Mouse (Mus musculus) MEL (cell line): ENCODE data around the gene Ahrr. TPM values are rescaled to one million over a fixed set of nuclear protein-coding genes. Genes with fewer than 3 reads are reported as not detected.
A peak's percentile ranks its signal among the peaks of the same experiment; 100 is the strongest.

Source experiments
- DNase-seq: peaks from one replicate; pipeline ENCODE4 v3.0.0; 2011; ENCODE audit warnings: low read depth, low spot score
- H3K27ac ChIP-seq: 2 replicates; pipeline ENCODE4 v1.5.1; 2012; ENCODE audit warnings: low read depth, mild to moderate bottlenecking, control low read depth, low read length, moderate library complexity; ENCODE audit not compliant: control insufficient read depth
- H3K27me3 ChIP-seq, 2 experiments: fragments of 150-350 bp in 1 of 2; sonication (generic) in 1 of 2; 2 replicates each; pipeline ENCODE4 v1.6.1; 2012; ENCODE audit warnings: low read length in 2 of 2, mild to moderate bottlenecking in 2 of 2, improper control_type of control experiment in 1 of 2, moderate library complexity in 1 of 2; ENCODE audit not compliant: insufficient read depth in 2 of 2, control insufficient read depth in 1 of 2
- H3K36me3 ChIP-seq, 2 experiments: 2 replicates each; pipeline ENCODE4 v1.6.1; 2012 to 2014; ENCODE audit warnings: low read length in 2 of 2, improper control_type of control experiment in 1 of 2, inconsistent platforms in 1 of 2, mild to moderate bottlenecking in 1 of 2; ENCODE audit not compliant: insufficient read depth in 2 of 2, control insufficient read depth in 1 of 2
- H3K4me1 ChIP-seq, 2 experiments: fragments of 150-350 bp in 1 of 2; sonication (generic) in 1 of 2; 2 replicates each; pipeline ENCODE4 v1.6.1; 2012; ENCODE audit warnings: low read length in 2 of 2, improper control_type of control experiment in 1 of 2, mild to moderate bottlenecking in 1 of 2; ENCODE audit not compliant: insufficient read depth in 2 of 2, control insufficient read depth in 1 of 2
- H3K4me3 ChIP-seq, 2 experiments: fragments of 150-350 bp in 1 of 2; sonication (generic) in 1 of 2; 2 replicates each; pipeline ENCODE4 v1.5.1; 2012; ENCODE audit warnings: low read depth in 2 of 2, low read length in 2 of 2, mild to moderate bottlenecking in 2 of 2, moderate library complexity in 2 of 2, control low read depth in 1 of 2, improper control_type of control experiment in 1 of 2; ENCODE audit not compliant: control insufficient read depth in 1 of 2, insufficient read depth in 1 of 2
- H3K79me2 ChIP-seq: 2 replicates; pipeline ENCODE4 v1.6.1; 2012; ENCODE audit warnings: mild to moderate bottlenecking, low read length, moderate library complexity; ENCODE audit not compliant: control insufficient read depth, poor library complexity, insufficient read depth
- H3K9ac ChIP-seq: 2 replicates; pipeline ENCODE4 v1.6.1; 2012; ENCODE audit warnings: low read depth, mild to moderate bottlenecking, control low read depth, low read length, moderate library complexity; ENCODE audit not compliant: control insufficient read depth, poor library complexity, severe bottlenecking
- H3K9me3 ChIP-seq: fragments of 150-350 bp; sonication (generic); replicated peaks from 2 replicates; pipeline ENCODE4 v1.6.1; 2012; ENCODE audit warnings: mild to moderate bottlenecking, low read length, improper control_type of control experiment, moderate library complexity; ENCODE audit not compliant: insufficient read depth
- CHD1 ChIP-seq: IDR thresholded peaks from 2 replicates; pipeline ENCODE4 v1.6.1; 2012; ENCODE audit warnings: low read depth, mild to moderate bottlenecking, inconsistent platforms, low read length, improper control_type of control experiment
- EP300 ChIP-seq, 2 experiments: IDR thresholded peaks; 2 replicates each; pipeline ENCODE4 v1.6.1; 2011; ENCODE audit warnings: improper control_type of control experiment in 2 of 2, low read length in 2 of 2, low read depth in 1 of 2, mild to moderate bottlenecking in 1 of 2
- ETS1 ChIP-seq: IDR thresholded peaks from 2 replicates; pipeline ENCODE4 v1.6.1; 2012; ENCODE audit warnings: low read depth, mild to moderate bottlenecking, inconsistent platforms, low read length, improper control_type of control experiment, moderate library complexity
- GABPA ChIP-seq: IDR thresholded peaks from 2 replicates; pipeline ENCODE4 v1.6.1; 2012; ENCODE audit warnings: low read depth, mild to moderate bottlenecking, inconsistent platforms, low read length, improper control_type of control experiment, moderate library complexity
- GATA1 ChIP-seq: IDR thresholded peaks from 2 replicates; pipeline ENCODE4 v1.6.1; 2011; ENCODE audit warnings: low read depth, low read length, improper control_type of control experiment
- HCFC1 ChIP-seq: IDR thresholded peaks from 2 replicates; pipeline ENCODE4 v1.6.1; 2012; ENCODE audit warnings: low read depth, mild to moderate bottlenecking, inconsistent platforms, low read length, improper control_type of control experiment, moderate library complexity
- JUND ChIP-seq: IDR thresholded peaks from 2 replicates; pipeline ENCODE4 v1.6.1; 2011; ENCODE audit warnings: low read depth, mild to moderate bottlenecking, improper control_type of control experiment, low read length
- KAT2A ChIP-seq: conservative IDR thresholded peaks from 2 replicates; pipeline ENCODE4 v1.6.1; 2012; ENCODE audit warnings: low read depth, low read length, improper control_type of control experiment, inconsistent platforms
- MAFK ChIP-seq: IDR thresholded peaks from 2 replicates; pipeline ENCODE4 v1.6.1; 2011; ENCODE audit warnings: low read depth, mild to moderate bottlenecking, low read length, improper control_type of control experiment, borderline replicate concordance
- MAX ChIP-seq: IDR thresholded peaks from 2 replicates; pipeline ENCODE4 v1.6.1; 2011; ENCODE audit warnings: low read length, improper control_type of control experiment
- MEF2A ChIP-seq: IDR thresholded peaks from 2 replicates; pipeline ENCODE4 v1.6.1; 2014; ENCODE audit warnings: low read depth, mild to moderate bottlenecking, inconsistent platforms, low read length, improper control_type of control experiment; ENCODE audit not compliant: poor library complexity, insufficient replicate concordance, severe bottlenecking; ENCODE audit errors: extremely low read depth
- MYC ChIP-seq: IDR thresholded peaks from 2 replicates; pipeline ENCODE4 v1.6.1; 2011; ENCODE audit warnings: low read depth, mild to moderate bottlenecking, low read length, improper control_type of control experiment, moderate library complexity
- NRF1 ChIP-seq: IDR thresholded peaks from 2 replicates; pipeline ENCODE4 v1.6.1; 2014; ENCODE audit warnings: low read depth, mild to moderate bottlenecking, inconsistent platforms, low read length, improper control_type of control experiment, moderate library complexity; ENCODE audit not compliant: poor library complexity, insufficient read depth, severe bottlenecking
- POLR2AphosphoS5 ChIP-seq: IDR thresholded peaks from 2 replicates; pipeline ENCODE4 v1.6.1; 2012; ENCODE audit warnings: low read depth, borderline replicate concordance, mild to moderate bottlenecking, inconsistent platforms, low read length, moderate library complexity, mixed read lengths
- RAD21 ChIP-seq: IDR thresholded peaks from 2 replicates; pipeline ENCODE4 v1.6.1; 2011; ENCODE audit warnings: mild to moderate bottlenecking, low read depth, low read length, improper control_type of control experiment
- RCOR1 ChIP-seq: IDR thresholded peaks from 2 replicates; pipeline ENCODE4 v1.6.1; 2012; ENCODE audit warnings: low read depth, mild to moderate bottlenecking, inconsistent platforms, low read length, improper control_type of control experiment
- SMC3 ChIP-seq: IDR thresholded peaks from 2 replicates; pipeline ENCODE4 v1.6.1; 2011; ENCODE audit warnings: low read depth, low read length, improper control_type of control experiment
- TAL1 ChIP-seq: IDR thresholded peaks from 2 replicates; pipeline ENCODE4 v1.6.1; 2012; ENCODE audit warnings: mild to moderate bottlenecking, inconsistent platforms, low read length, moderate library complexity, mixed read lengths
- UBTF ChIP-seq: IDR thresholded peaks from 2 replicates; pipeline ENCODE4 v1.6.1; 2012; ENCODE audit warnings: low read depth, mild to moderate bottlenecking, inconsistent platforms, low read length, improper control_type of control experiment, moderate library complexity, borderline replicate concordance; ENCODE audit not compliant: insufficient read depth
- USF2 ChIP-seq, 2 experiments: IDR thresholded peaks; 2 replicates each; pipeline ENCODE4 v1.6.1; 2011 to 2012; ENCODE audit warnings: improper control_type of control experiment in 2 of 2, low read length in 2 of 2, borderline replicate concordance in 1 of 2, inconsistent platforms in 1 of 2, low read depth in 1 of 2, mild to moderate bottlenecking in 1 of 2; ENCODE audit not compliant: insufficient read depth in 1 of 2
- ZC3H11A ChIP-seq: IDR thresholded peaks from 2 replicates; pipeline ENCODE4 v1.6.1; 2012; ENCODE audit warnings: low read depth, mild to moderate bottlenecking, inconsistent platforms, low read length, improper control_type of control experiment
- ZMIZ1 ChIP-seq: IDR thresholded peaks from 2 replicates; pipeline ENCODE4 v1.6.1; 2012; ENCODE audit warnings: low read depth, mild to moderate bottlenecking, inconsistent platforms, low read length, improper control_type of control experiment, moderate library complexity
- ZNF384 ChIP-seq: IDR thresholded peaks from 2 replicates; pipeline ENCODE4 v1.6.1; 2012; ENCODE audit warnings: low read depth, mild to moderate bottlenecking, inconsistent platforms, low read length, improper control_type of control experiment
- polyA plus RNA-seq, 2 experiments: library from polyadenylated mRNA; stranded (reverse) in 1 of 2; unstranded in 1 of 2; fragments of >175 nt in 1 of 2; fragments of >200 nt in 1 of 2; gene quantifications; 2 replicates each; pipeline versions ENCODE4 v1.2.1 to v1.2.4; 2012; ENCODE audit warnings: low replicate concordance in 2 of 2, low read depth in 1 of 2; ENCODE audit not compliant: insufficient read length in 2 of 2, insufficient read depth in 1 of 2, missing spikeins in 1 of 2
- total RNA-seq: library from RNA; depleted of rRNA; stranded (reverse); fragments of 300-350 nt; gene quantifications from 2 replicates; pipeline ENCODE4 v1.2.3, GENCODE M21; 2012

Gene Ahrr
- total and polyA plus RNA-seq, 3 experiments = 0.01 TPM; not detected in 2

GRCm38 (mm10) chr13:74316386-74316785, 24.3 kb upstream of the Ahrr start:
- H3K27ac ChIP-seq = no peak overlapping the region
- TF ChIP-seq TAL1 = no peak
- no peak for TF ChIP-seq MAX
- no peak for TF ChIP-seq ETS1
- TF ChIP-seq HCFC1 = no peak
- TF ChIP-seq POLR2AphosphoS5 = no peak
- TF ChIP-seq SMC3 = no peak
- no peak for TF ChIP-seq JUND
- TF ChIP-seq ZMIZ1 = no peak
- no peak for TF ChIP-seq CHD1
- no peak for TF ChIP-seq EP300 (IDR thresholded peaks at IDR 0.05; ENCODE audit: low read depth in 1 of 2, low read length in 2 of 2)
- TF ChIP-seq GABPA = no peak
- no peak for TF ChIP-seq USF2 (IDR thresholded peaks at IDR 0.05; ENCODE audit: borderline replicate concordance in 1 of 2, insufficient read depth in 1 of 2, low read depth in 1 of 2, low read length in 2 of 2)
- H3K9me3 ChIP-seq = no peaks in the 10 kb centered on the region

GRCm38 (mm10) chr13:74314616-74315015, 22.5 kb upstream of the Ahrr start:
- Histone ChIP-seq H3K9me3 (no peaks in the 10 kb centered on the region), H3K27me3 (no peaks in the 10 kb centered on the region), H3K4me1 (peaks cover 8 to 12% of the 10 kb centered on the region in 2 experiments), H3K36me3 (peaks cover 10 to 24% of the 10 kb centered on the region in 2 experiments), H3K4me3 (no peak overlapping the region), H3K79me2 (peaks cover 21% of the 10 kb centered on the region), H3K9ac (no peak overlapping the region), H3K27ac (no peak overlapping the region)
- TF ChIP-seq MEF2A = no peak
- no peak for TF ChIP-seq UBTF
- no peak for TF ChIP-seq ZC3H11A
- TF ChIP-seq USF2 (IDR thresholded peaks at IDR 0.05; ENCODE audit: borderline replicate concordance in 1 of 2, insufficient read depth in 1 of 2, low read depth in 1 of 2, low read length in 2 of 2) = no peak
- TF ChIP-seq TAL1 = no peak
- no peak for TF ChIP-seq MAFK
- no peak for TF ChIP-seq NRF1
- TF ChIP-seq RCOR1 = no peak
- no peak for TF ChIP-seq JUND
- TF ChIP-seq MAX = no peak
- no peak for TF ChIP-seq MYC
- TF ChIP-seq GATA1 = no peak
- no peak for TF ChIP-seq GABPA
- TF ChIP-seq ZNF384 = no peak
- no peak for TF ChIP-seq CHD1
- no peak for TF ChIP-seq ZMIZ1
- no peak for TF ChIP-seq RAD21
- TF ChIP-seq ETS1 = no peak
- TF ChIP-seq KAT2A = no peak
- DNase-seq = no peak

More at GRCm38 (mm10) chr13:74316386-74316785, 24.3 kb upstream of the Ahrr start:
- H3K27me3 ChIP-seq = no peaks in the 10 kb centered on the region
- H3K4me3 ChIP-seq = peak overlapping the region; percentile 78 to 94
- H3K9ac ChIP-seq = peak overlapping the region; percentile 91
- H3K79me2 ChIP-seq = peaks cover 21% of the 10 kb centered on the region
- DNase-seq = no peak
- H3K36me3 ChIP-seq = peaks cover 3 to 24% of the 10 kb centered on the region in 2 experiments
- peaks cover 8 to 12% of the 10 kb centered on the region in 2 experiments for H3K4me1 ChIP-seq
